Mouse (Mus musculus) forebrain, embryonic 16.5 days (tissue): ENCODE results near the gene Gadl1. TPM values are rescaled to one million over a fixed set of nuclear protein-coding genes. Genes with fewer than 3 reads are reported as not detected.
A peak's percentile ranks its signal among the peaks of the same experiment; 100 is the strongest.

Experiments
- ATAC-seq: fragments of 200-750 bp; cut with Nextera tagmentation; 2 replicates; pipeline ENCODE4 v1.8.0; 2017; ENCODE audit warnings: mild to moderate bottlenecking, moderate library complexity
- H3K27ac ChIP-seq: fragments of 300-500 bp; sonication (generic); 2 replicates; pipeline ENCODE4 v1.5.1; 2014; ENCODE audit warnings: low read length, control low read depth
- H3K27me3 ChIP-seq: fragments of 300-500 bp; sonication (generic); replicated peaks from 2 replicates; pipeline ENCODE4 v1.6.1; 2014; ENCODE audit warnings: low read length; ENCODE audit not compliant: control insufficient read depth, insufficient read depth
- H3K36me3 ChIP-seq: fragments of 300-500 bp; sonication (generic); 2 replicates; pipeline ENCODE4 v1.6.1; 2014; ENCODE audit not compliant: control insufficient read depth, insufficient read depth
- H3K4me1 ChIP-seq: fragments of 300-500 bp; sonication (generic); replicated peaks from 2 replicates; pipeline ENCODE4 v1.6.1; 2014; ENCODE audit warnings: low read length; ENCODE audit not compliant: control insufficient read depth, insufficient read depth
- H3K4me2 ChIP-seq: fragments of 300-500 bp; sonication (generic); 2 replicates; pipeline ENCODE4 v1.6.1; 2014; ENCODE audit warnings: mild to moderate bottlenecking, low read length, control low read depth
- H3K4me3 ChIP-seq: fragments of 300-500 bp; sonication (generic); replicated peaks from 2 replicates; pipeline ENCODE4 v1.5.1; 2014; ENCODE audit warnings: mild to moderate bottlenecking, low read length, control low read depth
- H3K9ac ChIP-seq: fragments of 300-500 bp; sonication (generic); replicated peaks from 2 replicates; pipeline ENCODE4 v1.6.1; 2014; ENCODE audit warnings: low read depth, low read length, control low read depth
- H3K9me3 ChIP-seq: fragments of 300-500 bp; sonication (generic); 2 replicates; pipeline ENCODE4 v1.6.1; 2016; ENCODE audit warnings: low read length; ENCODE audit not compliant: control insufficient read depth
- WGBS: fragments of 180-500 bp; shearing (Covaris S2); extraction: QIAGEN DNeasy Blood & Tissue Kit; methylation state at CpG from one replicate; pipeline ENCODE4 v1.1.7; 2014; 5-methylcytosine and 5-hydroxymethylcytosine counted together
- polyA plus RNA-seq: library from polyadenylated mRNA; unstranded; fragments of >200 nt; fragmentation: Nextera tagmentation; extraction: Ambion mirVana; gene quantifications from 2 replicates; pipeline ENCODE4 v1.2.1, GENCODE M21; 2015

Gadl1 gene
- polyA plus RNA-seq, 1 experiment from 2014 or later: 0.24 TPM

DNA sequence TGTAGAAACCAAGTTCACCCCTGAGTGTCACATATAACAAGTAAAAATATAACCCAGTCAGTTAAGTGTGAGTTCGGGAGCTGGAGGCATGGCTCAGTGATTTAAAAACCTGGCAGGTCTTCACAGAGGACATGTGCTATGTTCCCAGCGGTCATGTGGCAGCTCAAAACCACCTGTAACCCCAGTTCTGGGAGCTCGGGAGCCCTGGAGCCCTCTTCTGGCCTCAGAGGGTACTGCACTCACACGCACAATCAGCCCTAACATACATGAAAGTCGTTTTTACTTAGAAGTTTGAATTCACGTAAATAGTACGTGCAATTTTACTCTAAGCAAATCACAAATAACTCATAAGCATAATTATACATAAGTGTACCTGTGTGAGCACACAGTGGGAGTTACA, 81.4 kb downstream of the Gadl1 start:
- H3K27ac ChIP-seq: no peak overlapping the region
- no peak overlapping the region for H3K4me3 ChIP-seq
- H3K9ac ChIP-seq: no peak overlapping the region
- 93% methylated on average over 7 of the region's 7 CpGs for WGBS
- no peaks in the 10 kb centered on the region for H3K36me3 ChIP-seq
- H3K27me3 ChIP-seq: no peaks in the 10 kb centered on the region
- no peaks in the 10 kb centered on the region for H3K9me3 ChIP-seq
- H3K4me2 ChIP-seq: no peak overlapping the region
- no peak for ATAC-seq
- H3K4me1 ChIP-seq: no peaks in the 10 kb centered on the region

- no peak overlapping the region for H3K4me3 ChIP-seq
- no peaks in the 10 kb centered on the region for H3K27me3 ChIP-seq
- no peaks in the 10 kb centered on the region for H3K4me1 ChIP-seq
- H3K27ac ChIP-seq: no peak overlapping the region
- no peak for ATAC-seq
- H3K9ac ChIP-seq: no peak overlapping the region
- no peaks in the 10 kb centered on the region for H3K9me3 ChIP-seq
- H3K4me2 ChIP-seq: no peak overlapping the region
- no peaks in the 10 kb centered on the region for H3K36me3 ChIP-seq
- 81% methylated on average over 2 of the region's 2 CpGs for WGBS
These were observed 85.5 kb downstream of the Gadl1 start for GRCm38 (mm10) chr9:115994772-115995171.

DNA sequence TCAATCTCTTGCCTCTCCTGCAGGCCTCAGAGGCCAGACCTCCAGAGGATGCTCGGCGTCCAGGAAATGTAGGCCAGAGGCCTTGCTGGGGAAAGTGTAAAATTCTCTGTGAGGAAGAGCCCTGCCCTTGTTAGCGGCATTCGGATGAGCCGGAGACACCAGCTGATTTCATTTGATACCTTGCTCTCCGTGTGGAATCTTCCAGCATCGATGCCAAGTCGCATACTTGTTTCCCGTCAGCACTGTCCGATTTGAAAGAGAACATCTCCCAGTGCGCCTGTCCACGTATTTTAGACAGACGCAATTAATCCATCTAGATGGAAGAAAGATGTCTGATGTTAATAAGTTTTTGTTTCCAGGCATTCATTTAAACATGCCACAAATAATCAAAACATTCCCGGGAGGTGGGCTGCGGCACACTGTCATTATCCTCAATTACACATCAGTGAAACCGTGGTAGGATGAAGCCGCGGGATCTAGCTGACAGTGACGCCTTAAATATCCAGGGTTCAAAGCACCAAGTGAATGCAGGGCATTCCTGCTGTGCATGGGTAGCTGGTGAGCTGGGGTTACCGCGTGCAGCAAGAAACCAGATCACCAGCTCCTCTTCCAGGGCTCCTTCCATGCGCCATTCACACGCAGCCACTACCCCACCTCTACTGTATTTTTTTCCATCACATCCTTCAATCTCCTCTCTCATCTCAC, 86.8 kb downstream of the Gadl1 start:
- ATAC-seq: peak; percentile 54; the same call in 1 of the 2 replicates
- no peaks in the 10 kb centered on the region for H3K36me3 ChIP-seq
- H3K27me3 ChIP-seq: no peaks in the 10 kb centered on the region
- H3K9me3 ChIP-seq: no peaks in the 10 kb centered on the region
- 58% methylated on average over 23 of the region's 23 CpGs for whole genome bisulfite sequencing
- no peak overlapping the region for H3K27ac ChIP-seq
- H3K4me2 ChIP-seq: no peak overlapping the region
- H3K9ac ChIP-seq: no peak overlapping the region
- no peak overlapping the region for H3K4me3 ChIP-seq
- H3K4me1 ChIP-seq: no peaks in the 10 kb centered on the region

- Histone ChIP-seq H3K4me3 (no peak overlapping the region), H3K4me1 (no peaks in the 10 kb centered on the region), H3K9me3 (no peaks in the 10 kb centered on the region), H3K27ac (no peak overlapping the region), H3K4me2 (no peak overlapping the region), H3K9ac (no peak overlapping the region), H3K36me3 (no peaks in the 10 kb centered on the region), H3K27me3 (no peaks in the 10 kb centered on the region)
- 77% methylated on average over 4 of the region's 4 CpGs for WGBS
- no peak for ATAC-seq
These were observed 89.1 kb downstream of the Gadl1 start for GRCm38 (mm10) chr9:115998383-115998782.

DNA sequence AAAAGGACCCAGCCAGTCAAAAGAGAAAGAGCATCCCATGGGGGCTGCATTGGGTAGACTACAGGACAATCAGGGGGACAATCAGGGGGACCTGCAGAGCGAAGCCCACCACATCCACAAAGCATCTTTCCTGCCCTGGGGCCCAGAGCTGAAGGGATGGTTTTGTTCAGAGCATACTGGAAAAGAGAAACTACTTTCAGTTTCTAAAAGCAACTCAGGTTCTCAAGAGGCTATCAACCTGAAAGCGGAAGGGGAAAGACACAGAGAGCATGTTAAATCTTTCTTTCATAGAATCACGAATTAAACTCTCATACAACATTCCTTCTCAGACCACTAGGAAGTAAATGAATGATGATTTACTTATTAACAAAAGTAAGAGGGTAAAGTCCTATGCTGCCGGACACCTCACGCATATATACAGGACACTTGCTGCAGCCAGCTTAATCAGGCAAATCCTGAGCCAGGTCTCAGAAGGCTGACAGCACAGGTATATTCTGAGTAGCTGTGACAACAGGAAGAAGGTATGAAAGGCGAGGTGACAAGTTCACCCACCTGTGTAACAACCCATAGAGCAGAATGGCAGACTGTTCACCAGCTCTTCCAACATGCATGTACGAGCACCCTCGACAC, 90.2 kb downstream of the Gadl1 start:
- H3K9me3 ChIP-seq: no peaks in the 10 kb centered on the region
- H3K4me2 ChIP-seq: no peak overlapping the region
- no peaks in the 10 kb centered on the region for H3K4me1 ChIP-seq
- H3K9ac ChIP-seq: no peak overlapping the region
- H3K27ac ChIP-seq: no peak overlapping the region
- no peak overlapping the region for H3K4me3 ChIP-seq
- 83% methylated on average over 8 of the region's 8 CpGs for WGBS
- H3K36me3 ChIP-seq: no peaks in the 10 kb centered on the region
- ATAC-seq: no peak
- H3K27me3 ChIP-seq: no peaks in the 10 kb centered on the region

GRCm38 (mm10) chr9:116013911-116014310, 104.7 kb downstream of the Gadl1 start:
- WGBS: 53% methylated on average over 4 of the region's 4 CpGs
- Histone ChIP-seq H3K36me3 (no peaks in the 10 kb centered on the region), H3K4me2 (no peak overlapping the region), H3K9me3 (no peaks in the 10 kb centered on the region), H3K27ac (no peak overlapping the region), H3K4me1 (no peaks in the 10 kb centered on the region), H3K4me3 (no peak overlapping the region), H3K27me3 (no peaks in the 10 kb centered on the region), H3K9ac (no peak overlapping the region)
- ATAC-seq: no peak

DNA sequence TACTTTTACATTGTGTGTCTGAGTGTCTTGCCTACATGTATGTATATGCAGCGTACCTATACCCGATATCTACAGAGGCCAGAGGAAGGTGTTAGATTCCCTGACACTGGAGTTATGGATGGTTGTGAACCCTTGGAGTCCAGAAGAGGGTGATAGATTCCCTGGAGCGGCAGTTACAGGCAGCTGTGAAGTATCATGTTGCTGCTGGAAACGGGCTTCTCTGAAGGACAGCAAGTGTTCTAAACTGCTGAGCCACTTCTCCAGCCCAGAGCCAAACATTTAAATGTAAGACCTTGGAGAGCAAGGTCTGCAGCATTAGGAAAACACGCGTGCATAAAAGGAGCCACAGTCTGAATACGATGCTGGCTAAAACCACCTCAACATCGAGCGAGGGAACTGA, 107.0 kb downstream of the Gadl1 start:
- Histone ChIP-seq H3K9me3 (no peaks in the 10 kb centered on the region), H3K36me3 (no peaks in the 10 kb centered on the region), H3K27me3 (no peaks in the 10 kb centered on the region), H3K9ac (no peak overlapping the region), H3K4me2 (no peak overlapping the region), H3K27ac (no peak overlapping the region), H3K4me1 (no peaks in the 10 kb centered on the region), H3K4me3 (no peak overlapping the region)
- ATAC-seq: no peak
- whole genome bisulfite sequencing: 89% methylated on average over 9 of the region's 9 CpGs

- Histone ChIP-seq H3K9me3 (no peaks in the 10 kb centered on the region), H3K27me3 (no peaks in the 10 kb centered on the region), H3K36me3 (no peaks in the 10 kb centered on the region), H3K4me2 (no peak overlapping the region), H3K9ac (no peak overlapping the region), H3K4me3 (no peak overlapping the region), H3K27ac (no peak overlapping the region), H3K4me1 (no peaks in the 10 kb centered on the region)
- 90% methylated on average over 3 of the region's 3 CpGs for WGBS
- no peak for ATAC-seq
These were observed 107.8 kb downstream of the Gadl1 start for GRCm38 (mm10) chr9:116017091-116017490.

GRCm38 (mm10) chr9:116018586-116018985, 109.3 kb downstream of the Gadl1 start:
- H3K4me3 ChIP-seq: no peak overlapping the region
- H3K27ac ChIP-seq: no peak overlapping the region
- no peaks in the 10 kb centered on the region for H3K27me3 ChIP-seq
- H3K9me3 ChIP-seq: no peaks in the 10 kb centered on the region
- H3K4me2 ChIP-seq: no peak overlapping the region
- H3K36me3 ChIP-seq: no peaks in the 10 kb centered on the region
- no peaks in the 10 kb centered on the region for H3K4me1 ChIP-seq
- ATAC-seq: no peak
- H3K9ac ChIP-seq: no peak overlapping the region
- WGBS: 92% methylated on average over 7 of the region's 7 CpGs
